Mouse (Mus musculus) olfactory bulb, adult 2 months (tissue): ENCODE measurements at regions not wholly inside any gene's neighbourhood (a gene's known extent, or its start where the extent isn't known, plus 50 kb on each side); places are given as distances from the start of the nearest gene placed in this dataset.

Experiments
- H3K27ac ChIP-seq: fragments of 200-500 bp; 2 replicates; pipeline ENCODE4 v1.5.1; 2012; ENCODE audit warnings: low read depth, low read length; ENCODE audit not compliant: insufficient read depth
- H3K4me1 ChIP-seq: fragments of 200-500 bp; 2 replicates; pipeline ENCODE4 v1.6.1; 2012; ENCODE audit warnings: low read length; ENCODE audit not compliant: control insufficient read depth, insufficient read depth
- H3K4me3 ChIP-seq: fragments of 200-500 bp; 2 replicates; pipeline ENCODE4 v1.5.1; 2012; ENCODE audit warnings: mild to moderate bottlenecking, low read depth, low read length, moderate library complexity; ENCODE audit not compliant: insufficient read depth
- CTCF ChIP-seq: fragments of 200-500 bp; IDR thresholded peaks from 2 replicates; pipeline ENCODE4 v1.5.1; 2012; ENCODE audit warnings: low read depth, mild to moderate bottlenecking, low read length, moderate library complexity; ENCODE audit not compliant: insufficient read depth
- POLR2A ChIP-seq: fragments of 200-500 bp; IDR thresholded peaks from 2 replicates; pipeline ENCODE4 v1.6.1; 2012; ENCODE audit warnings: mild to moderate bottlenecking, low read depth, low read length, moderate library complexity; ENCODE audit not compliant: insufficient read depth
- WGBS: fragments of 180-500 bp; shearing (Covaris S2); methylation state at CpG from one replicate; pipeline ENCODE4 v1.1.7; 2018; 5-methylcytosine and 5-hydroxymethylcytosine counted together

- H3K27ac ChIP-seq = peak overlapping the region; percentile 54; the same call in 1 of the 2 replicates
- peak overlapping the region; percentile 18; the same call in 1 of the 2 replicates for H3K4me3 ChIP-seq
- H3K4me1 ChIP-seq = peaks cover 2% of the 10 kb centered on the region; the same call in 1 of the 2 replicates
- 67% methylated on average over 12 of the region's 12 CpGs for WGBS
- TF ChIP-seq CTCF (no peak), POLR2A (no peak)
Measured at GRCm38 (mm10) chr6:143415383-143415778, 248.4 kb downstream of the Etnk1 start.

- WGBS = 91% methylated on average over 7 of the region's 7 CpGs
- TF ChIP-seq CTCF (no peak), POLR2A (no peak)
- Histone ChIP-seq H3K27ac (no peak overlapping the region), H3K4me1 (peaks cover 2% of the 10 kb centered on the region; the same call in 1 of the 2 replicates), H3K4me3 (no peak overlapping the region)
Measured at GRCm38 (mm10) chr6:143419872-143420271, 252.9 kb downstream of the Etnk1 start.

GRCm38 (mm10) chr6:143423026-143423425, 256.0 kb downstream of the Etnk1 start:
- TF ChIP-seq CTCF = no peak
- TF ChIP-seq POLR2A = no peak
- Histone ChIP-seq H3K4me1 (no peaks in the 10 kb centered on the region), H3K27ac (no peak overlapping the region), H3K4me3 (no peak overlapping the region)
- 97% methylated on average over 14 of the region's 14 CpGs for WGBS

- no peak overlapping the region for H3K4me3 ChIP-seq
- no peak overlapping the region for H3K27ac ChIP-seq
- no peaks in the 10 kb centered on the region for H3K4me1 ChIP-seq
- TF ChIP-seq POLR2A (no peak), CTCF (no peak)
- WGBS = 54% methylated on average over 17 of the region's 17 CpGs
Measured at GRCm38 (mm10) chr6:143425182-143425829, 258.3 kb downstream of the Etnk1 start.

- 88% methylated on average over 13 of the region's 13 CpGs for WGBS
- Histone ChIP-seq H3K27ac (no peak overlapping the region), H3K4me1 (no peaks in the 10 kb centered on the region), H3K4me3 (no peak overlapping the region)
- TF ChIP-seq CTCF (no peak), POLR2A (no peak)
Measured at GRCm38 (mm10) chr6:143431896-143432450, 265.0 kb downstream of the Etnk1 start.

GRCm38 (mm10) chr6:143437367-143438271, 270.6 kb downstream of the Etnk1 start:
- Histone ChIP-seq H3K4me1 (no peaks in the 10 kb centered on the region), H3K4me3 (no peak overlapping the region), H3K27ac (no peak overlapping the region)
- TF ChIP-seq CTCF = no peak
- TF ChIP-seq POLR2A = no peak
- WGBS = 81% methylated on average over 32 of the region's 32 CpGs

GRCm38 (mm10) chr6:143438272-143438591, 271.2 kb downstream of the Etnk1 start:
- TF ChIP-seq CTCF (no peak), POLR2A (no peak)
- Histone ChIP-seq H3K27ac (no peak overlapping the region), H3K4me3 (no peak overlapping the region), H3K4me1 (no peaks in the 10 kb centered on the region)
- WGBS = 89% methylated on average over 5 of the region's 5 CpGs

GRCm38 (mm10) chr6:143439484-143439883, 272.5 kb downstream of the Etnk1 start:
- TF ChIP-seq POLR2A (no peak), CTCF (no peak)
- H3K27ac ChIP-seq = no peak overlapping the region
- WGBS = 93% methylated on average over 10 of the region's 10 CpGs
- no peaks in the 10 kb centered on the region for H3K4me1 ChIP-seq
- no peak overlapping the region for H3K4me3 ChIP-seq
